Mouse (Mus musculus) stomach, postnatal 0 days (tissue): ENCODE measurements around the gene Cdk14. TPM values are rescaled to one million over a fixed set of nuclear protein-coding genes. Genes with fewer than 3 reads are reported as not detected.

Experiments
- ATAC-seq: fragments of 200-750 bp; cut with Nextera tagmentation; 2 replicates; pipeline ENCODE4 v1.8.0; 2017; ENCODE audit not compliant: low FRiP score, low TSS enrichment
- DNase-seq: peaks from one replicate; pipeline ENCODE4 v3.0.0-alpha.2; 2016; ENCODE audit warnings: low spot score
- H3K27ac ChIP-seq: fragments of 300-500 bp; sonication (generic); replicated peaks from 2 replicates; pipeline ENCODE4 v1.5.1; 2014; ENCODE audit warnings: mild to moderate bottlenecking, control low read depth
- H3K27me3 ChIP-seq: fragments of 300-500 bp; sonication (generic); 2 replicates; pipeline ENCODE4 v1.6.1; 2014; ENCODE audit warnings: low read length; ENCODE audit not compliant: control insufficient read depth, insufficient read depth
- H3K36me3 ChIP-seq: fragments of 300-500 bp; sonication (generic); 2 replicates; pipeline ENCODE4 v1.6.1; 2014; ENCODE audit warnings: low read length, mixed read lengths; ENCODE audit not compliant: control insufficient read depth, insufficient read depth
- H3K4me1 ChIP-seq: fragments of 300-500 bp; sonication (generic); replicated peaks from 2 replicates; pipeline ENCODE4 v1.6.1; 2014; ENCODE audit warnings: antibody characterized with exemption; ENCODE audit not compliant: control insufficient read depth, insufficient read depth
- H3K4me2 ChIP-seq: fragments of 300-500 bp; sonication (generic); replicated peaks from 2 replicates; pipeline ENCODE4 v1.6.1; 2014; ENCODE audit warnings: low read depth, mild to moderate bottlenecking, control low read depth, moderate library complexity
- H3K4me3 ChIP-seq: fragments of 300-500 bp; sonication (generic); 2 replicates; pipeline ENCODE4 v1.5.1; 2014; ENCODE audit warnings: low read depth, low read length, control low read depth
- H3K9ac ChIP-seq: fragments of 300-500 bp; sonication (generic); 2 replicates; pipeline ENCODE4 v1.6.1; 2014; ENCODE audit warnings: mild to moderate bottlenecking, low read length, control low read depth, mixed read lengths
- H3K9me3 ChIP-seq: fragments of 300-500 bp; sonication (generic); 2 replicates; pipeline ENCODE4 v1.6.1; 2016; ENCODE audit warnings: low read length; ENCODE audit not compliant: control insufficient read depth
- CTCF ChIP-seq: IDR thresholded peaks from 2 replicates; pipeline ENCODE4 v1.5.1; 2016; ENCODE audit warnings: antibody characterized with exemption, low read depth, mild to moderate bottlenecking, moderate library complexity
- EP300 ChIP-seq: optimal IDR thresholded peaks from 2 replicates; pipeline ENCODE3; 2016; ENCODE audit warnings: antibody characterized with exemption
- WGBS: fragments of 180-500 bp; shearing (Covaris S2); extraction: QIAGEN DNeasy Blood & Tissue Kit; methylation state at CpG from one replicate; pipeline ENCODE4 v1.1.7; 2014; 5-methylcytosine and 5-hydroxymethylcytosine counted together
- polyA plus RNA-seq: library from polyadenylated mRNA; unstranded; fragments of >200 nt; fragmentation: Nextera tagmentation; extraction: Ambion mirVana; gene quantifications from 2 replicates; pipeline ENCODE4 v1.2.1, GENCODE M21; 2015

Cdk14 gene
- polyA plus RNA-seq, 1 experiment from 2014 or later, result 6.1 TPM

DNA sequence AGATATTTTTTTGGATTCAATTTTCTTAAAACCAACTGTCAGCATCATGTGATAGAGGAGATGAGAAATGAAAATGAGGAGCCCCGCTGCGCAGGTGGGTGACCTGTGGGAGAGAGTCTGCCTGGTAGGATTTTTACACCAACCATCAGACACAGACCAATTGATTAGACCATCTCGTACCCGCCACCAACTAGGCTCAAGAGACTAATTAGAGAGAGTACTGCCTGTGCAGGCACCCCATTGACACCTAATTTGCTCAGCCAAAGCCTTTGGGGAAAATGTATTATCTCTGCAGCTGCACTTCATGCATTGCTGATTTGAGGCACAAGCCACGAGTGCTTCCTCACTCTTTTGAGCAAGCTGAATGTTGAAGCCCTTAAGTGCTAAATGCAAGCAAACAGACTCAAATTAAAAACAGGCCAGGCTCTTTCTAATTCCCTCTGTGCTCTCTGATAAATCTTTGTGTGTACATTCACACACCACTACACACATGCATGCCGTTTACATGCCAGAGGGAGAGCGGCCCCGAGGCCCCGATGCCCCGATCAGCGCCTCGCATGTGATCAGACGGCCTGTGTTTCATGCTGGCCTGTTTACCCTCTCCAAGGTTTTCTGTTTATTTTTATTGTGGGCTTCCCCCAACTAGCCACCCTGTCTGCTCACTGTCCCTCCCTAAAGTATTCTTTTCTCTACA, 607.9 kb downstream of the Cdk14 start:
- Histone ChIP-seq H3K4me1 (no peaks in the 10 kb centered on the region), H3K9me3 (no peaks in the 10 kb centered on the region), H3K4me2 (no peak overlapping the region), H3K9ac (no peak overlapping the region), H3K27me3 (no peaks in the 10 kb centered on the region), H3K27ac (no peak overlapping the region), H3K4me3 (no peak overlapping the region), H3K36me3 (no peaks in the 10 kb centered on the region)
- 65% methylated on average over 13 of the region's 13 CpGs for WGBS
- TF ChIP-seq EP300 (no peak), CTCF (no peak)
- DNase-seq, result no peak
- no peak for ATAC-seq

DNA sequence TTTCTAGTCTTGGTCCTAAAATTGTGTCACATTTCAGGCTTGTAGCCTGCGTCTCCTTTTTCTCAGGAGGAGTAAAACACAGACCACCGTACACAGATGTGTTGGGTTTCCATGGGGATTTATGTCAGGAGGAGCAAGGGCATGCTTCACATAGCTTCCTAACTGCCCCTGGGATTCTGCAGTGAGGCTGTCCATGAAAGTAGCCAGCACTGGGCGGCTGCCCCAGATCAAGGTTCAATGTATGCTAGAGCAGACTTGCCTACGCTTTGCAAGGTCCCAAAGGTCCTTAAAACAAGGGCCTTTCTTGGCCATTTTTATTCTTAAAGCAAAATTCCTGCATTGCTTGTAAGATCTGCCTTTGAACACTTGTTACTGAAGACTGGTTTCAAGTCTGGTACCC, 614.9 kb downstream of the Cdk14 start:
- TF ChIP-seq CTCF (no peak), EP300 (no peak)
- Histone ChIP-seq H3K4me2 (no peak overlapping the region), H3K4me1 (no peaks in the 10 kb centered on the region), H3K4me3 (no peak overlapping the region), H3K27me3 (no peaks in the 10 kb centered on the region), H3K27ac (no peak overlapping the region), H3K9me3 (no peaks in the 10 kb centered on the region), H3K9ac (no peak overlapping the region), H3K36me3 (no peaks in the 10 kb centered on the region)
- DNase-seq (no peak), ATAC-seq (no peak)
- 86% methylated on average over 4 of the region's 4 CpGs for WGBS

DNA sequence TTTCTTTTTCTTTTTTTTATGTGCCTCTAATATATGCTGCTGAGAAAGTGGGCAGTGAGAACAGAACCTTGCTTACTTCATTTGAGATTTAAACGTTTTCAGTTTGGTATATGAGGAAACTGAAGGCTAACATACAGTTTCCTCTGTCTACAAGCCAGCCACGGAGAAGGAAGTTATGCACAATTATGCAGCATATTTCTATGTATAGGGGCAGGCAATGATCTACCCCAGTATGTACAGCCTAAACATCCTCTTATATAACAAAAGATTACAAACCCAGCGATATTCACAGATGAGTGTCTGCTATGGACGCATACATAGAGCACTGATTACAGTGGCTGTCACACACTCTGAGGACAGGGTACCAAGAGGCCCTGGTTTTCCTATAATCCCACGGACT, 616.4 kb downstream of the Cdk14 start:
- H3K9ac ChIP-seq, result no peak overlapping the region
- WGBS, result 69% methylated on average over 5 of the region's 5 CpGs

DNA sequence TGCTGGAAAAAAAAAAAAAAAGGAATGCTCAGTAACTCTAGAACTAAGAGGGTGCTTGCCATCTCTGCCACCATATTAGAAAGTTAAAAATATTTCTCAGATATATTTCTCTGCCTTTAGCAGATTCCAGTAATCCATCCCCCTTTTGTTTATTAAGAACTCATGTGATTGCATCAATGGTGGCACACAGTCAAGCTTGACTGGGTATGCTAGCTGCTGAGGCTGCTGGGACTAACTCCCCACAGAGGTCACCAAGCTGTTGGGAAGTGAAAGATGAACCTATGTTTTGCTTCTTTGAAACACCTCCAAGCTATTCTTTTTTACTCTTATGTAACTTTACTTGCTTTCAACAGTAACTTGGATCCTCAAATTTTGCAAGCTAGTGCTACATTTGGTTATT, 618.1 kb downstream of the Cdk14 start:
- Histone ChIP-seq H3K4me2 (no peak overlapping the region), H3K36me3 (no peaks in the 10 kb centered on the region), H3K4me1 (no peaks in the 10 kb centered on the region), H3K9me3 (no peaks in the 10 kb centered on the region), H3K4me3 (no peak overlapping the region), H3K27ac (no peak overlapping the region), H3K9ac (no peak overlapping the region), H3K27me3 (no peaks in the 10 kb centered on the region)
- ATAC-seq (no peak), DNase-seq (no peak)
- TF ChIP-seq CTCF (no peak), EP300 (no peak)

More for the DNA sequence above, 616.4 kb downstream of the Cdk14 start:
- DNase-seq (no peak), ATAC-seq (no peak)
- H3K36me3 ChIP-seq, result no peaks in the 10 kb centered on the region
- no peaks in the 10 kb centered on the region for H3K4me1 ChIP-seq
- H3K4me3 ChIP-seq, result no peak overlapping the region
- H3K9me3 ChIP-seq, result no peaks in the 10 kb centered on the region
- TF ChIP-seq EP300, result no peak
- no peak for TF ChIP-seq CTCF
- H3K27ac ChIP-seq, result no peak overlapping the region
- H3K4me2 ChIP-seq, result no peak overlapping the region
- no peaks in the 10 kb centered on the region for H3K27me3 ChIP-seq

DNA sequence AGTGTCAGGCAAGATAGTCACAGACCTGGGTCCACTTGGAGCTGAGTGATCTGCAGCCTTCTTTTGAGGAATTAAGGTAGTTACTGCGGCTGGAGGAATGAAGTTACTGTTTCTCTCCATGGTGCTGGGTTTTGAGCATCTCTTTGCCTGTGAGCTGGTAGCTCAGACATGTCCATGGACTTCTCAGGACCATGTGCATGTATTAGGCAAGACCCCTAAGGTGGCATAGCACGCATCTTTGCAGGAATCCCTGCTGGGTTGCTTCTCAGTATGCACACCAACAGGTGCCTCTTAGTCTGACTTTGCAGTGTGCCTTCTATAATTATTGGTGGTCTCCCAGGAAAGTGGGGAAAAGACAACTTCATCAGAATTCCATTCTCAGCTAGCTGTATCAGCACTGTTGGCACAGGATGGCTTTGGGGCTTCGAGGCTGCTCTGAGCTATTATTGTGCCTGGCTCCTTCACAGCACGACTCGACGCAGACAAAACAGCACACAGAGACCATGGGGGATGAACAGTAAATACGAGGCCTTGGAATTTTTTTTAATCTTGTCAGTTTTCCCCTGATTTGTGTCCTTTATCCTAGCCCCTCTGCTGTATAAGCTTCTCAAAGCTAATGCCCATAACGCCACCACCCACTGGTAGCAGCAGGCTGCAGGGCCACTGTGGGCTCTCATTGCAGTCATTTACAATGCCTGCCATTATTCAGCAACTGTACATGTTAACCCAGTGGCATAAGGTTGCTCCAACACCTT, 618.8 kb downstream of the Cdk14 start:
- 85% methylated on average over 8 of the region's 8 CpGs for WGBS
- Histone ChIP-seq H3K4me2 (no peak overlapping the region), H3K9ac (no peak overlapping the region), H3K27me3 (no peaks in the 10 kb centered on the region), H3K36me3 (no peaks in the 10 kb centered on the region), H3K9me3 (no peaks in the 10 kb centered on the region), H3K4me3 (no peak overlapping the region), H3K4me1 (no peaks in the 10 kb centered on the region), H3K27ac (no peak overlapping the region)
- TF ChIP-seq EP300 (no peak), CTCF (no peak)
- ATAC-seq (no peak), DNase-seq (no peak)

DNA sequence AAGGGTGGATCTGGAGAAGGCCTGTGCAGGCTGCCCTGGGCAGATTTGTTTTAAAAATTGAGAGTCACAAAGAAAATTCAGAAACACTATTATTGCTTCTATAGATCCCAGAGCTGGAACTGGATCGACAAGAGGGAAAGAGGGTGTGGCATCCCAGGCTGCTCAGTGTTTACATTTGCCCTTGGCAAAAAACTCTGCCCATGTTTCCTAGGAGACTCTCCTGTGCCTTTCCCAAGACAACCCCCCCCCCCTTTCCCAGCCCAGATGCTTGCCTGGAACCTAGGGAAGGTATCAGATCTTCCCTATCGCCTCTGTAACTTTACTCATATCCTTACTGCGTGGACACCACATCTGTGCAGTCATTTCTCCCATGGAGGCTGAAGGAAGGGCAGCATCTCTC, 628.9 kb downstream of the Cdk14 start:
- no peak overlapping the region for H3K9ac ChIP-seq
- DNase-seq (peak; percentile 21), ATAC-seq (0 out of 2 replicates have a peak, but pooled peaks have one; percentile 21)
- H3K36me3 ChIP-seq, result no peaks in the 10 kb centered on the region
- TF ChIP-seq CTCF, result no peak
- no peak for TF ChIP-seq EP300
- no peak overlapping the region for H3K4me2 ChIP-seq
- H3K4me3 ChIP-seq, result no peak overlapping the region
- H3K27ac ChIP-seq, result no peak overlapping the region
- no peaks in the 10 kb centered on the region for H3K4me1 ChIP-seq
- no peaks in the 10 kb centered on the region for H3K9me3 ChIP-seq
- WGBS, result 48% methylated on average over 3 of the region's 3 CpGs
- no peaks in the 10 kb centered on the region for H3K27me3 ChIP-seq
